Mouse (Mus musculus) midbrain, embryonic 12.5 days (tissue): ENCODE measurements at regions not wholly inside any gene's neighbourhood (a gene's known extent, or its start where the extent isn't known, plus 50 kb on each side); places are given as distances from the start of the nearest gene placed in this dataset.

Source experiments
- ATAC-seq: fragments of 200-750 bp; cut with Nextera tagmentation; 2 replicates; pipeline ENCODE4 v1.8.0; 2017; ENCODE audit warnings: low read depth, moderate TSS enrichment, moderate library complexity; ENCODE audit not compliant: low FRiP score
- H3K27ac ChIP-seq: fragments of 300-500 bp; sonication (generic); replicated peaks from 2 replicates; pipeline ENCODE4 v1.5.1; 2016; ENCODE audit warnings: mild to moderate bottlenecking
- H3K27me3 ChIP-seq: fragments of 300-500 bp; sonication (generic); 2 replicates; pipeline ENCODE4 v1.6.1; 2016; ENCODE audit warnings: mild to moderate bottlenecking
- H3K36me3 ChIP-seq: fragments of 300-500 bp; sonication (generic); 2 replicates; pipeline ENCODE4 v1.6.1; 2016
- H3K4me1 ChIP-seq: fragments of 300-500 bp; sonication (generic); 2 replicates; pipeline ENCODE4 v1.6.1; 2016
- H3K4me2 ChIP-seq: fragments of 300-500 bp; sonication (generic); replicated peaks from 2 replicates; pipeline ENCODE4 v1.6.1; 2016; ENCODE audit warnings: mild to moderate bottlenecking, moderate library complexity
- H3K4me3 ChIP-seq: fragments of 300-500 bp; sonication (generic); 2 replicates; pipeline ENCODE4 v1.5.1; 2016; ENCODE audit warnings: mild to moderate bottlenecking
- H3K9ac ChIP-seq: fragments of 300-500 bp; sonication (generic); replicated peaks from 2 replicates; pipeline ENCODE4 v1.6.1; 2016; ENCODE audit warnings: mild to moderate bottlenecking, moderate library complexity
- H3K9me3 ChIP-seq: fragments of 300-500 bp; sonication (generic); 2 replicates; pipeline ENCODE4 v1.6.1; 2016; ENCODE audit warnings: mild to moderate bottlenecking
- WGBS: fragments of 180-500 bp; shearing (Covaris S2); methylation state at CpG from one replicate; pipeline ENCODE4 v1.1.7; 2016; 5-methylcytosine and 5-hydroxymethylcytosine counted together

GRCm38 (mm10) chr16:55168433-55168832, 129.4 kb downstream of the Zpld1 start:
- 89% methylated on average over 2 of the region's 2 CpGs for WGBS

GRCm38 (mm10) chr16:55166181-55166848, 131.5 kb downstream of the Zpld1 start:
- H3K4me1 ChIP-seq: no peaks in the 10 kb centered on the region
- no peaks in the 10 kb centered on the region for H3K27me3 ChIP-seq
- 68% methylated on average over 8 of the region's 8 CpGs for WGBS
- H3K9ac ChIP-seq: no peak overlapping the region
- no peak overlapping the region for H3K4me2 ChIP-seq
- H3K36me3 ChIP-seq: no peaks in the 10 kb centered on the region
- ATAC-seq: no peak
- H3K9me3 ChIP-seq: no peaks in the 10 kb centered on the region
- H3K4me3 ChIP-seq: no peak overlapping the region
- no peak overlapping the region for H3K27ac ChIP-seq

More at GRCm38 (mm10) chr16:55168433-55168832, 129.4 kb downstream of the Zpld1 start:
- no peak overlapping the region for H3K4me3 ChIP-seq
- H3K36me3 ChIP-seq: no peaks in the 10 kb centered on the region
- H3K27ac ChIP-seq: no peak overlapping the region
- H3K4me1 ChIP-seq: no peaks in the 10 kb centered on the region
- no peaks in the 10 kb centered on the region for H3K9me3 ChIP-seq
- no peak overlapping the region for H3K9ac ChIP-seq
- H3K27me3 ChIP-seq: no peaks in the 10 kb centered on the region
- ATAC-seq: no peak
- H3K4me2 ChIP-seq: no peak overlapping the region

GRCm38 (mm10) chr16:55162926-55163325, 134.9 kb downstream of the Zpld1 start:
- Histone ChIP-seq H3K27ac (no peak overlapping the region), H3K4me2 (no peak overlapping the region), H3K9ac (no peak overlapping the region), H3K4me1 (no peaks in the 10 kb centered on the region), H3K4me3 (no peak overlapping the region), H3K27me3 (no peaks in the 10 kb centered on the region), H3K36me3 (no peaks in the 10 kb centered on the region), H3K9me3 (no peaks in the 10 kb centered on the region)
- 79% methylated on average over 6 of the region's 6 CpGs for WGBS
- ATAC-seq: no peak

GRCm38 (mm10) chr16:55151726-55152125, 146.1 kb downstream of the Zpld1 start:
- Histone ChIP-seq H3K9me3 (no peaks in the 10 kb centered on the region), H3K27ac (no peak overlapping the region), H3K9ac (no peak overlapping the region), H3K4me2 (no peak overlapping the region), H3K4me1 (no peaks in the 10 kb centered on the region), H3K4me3 (no peak overlapping the region), H3K36me3 (no peaks in the 10 kb centered on the region), H3K27me3 (no peaks in the 10 kb centered on the region)
- WGBS: 64% methylated on average over 4 of the region's 4 CpGs
- ATAC-seq: peak; percentile 65; the same call in 1 of the 2 replicates

- no peaks in the 10 kb centered on the region for H3K9me3 ChIP-seq
- H3K4me3 ChIP-seq: no peak overlapping the region
- H3K27me3 ChIP-seq: no peaks in the 10 kb centered on the region
- 78% methylated on average over 6 of the region's 6 CpGs for WGBS
- H3K4me1 ChIP-seq: no peaks in the 10 kb centered on the region
- no peak for ATAC-seq
- H3K36me3 ChIP-seq: no peaks in the 10 kb centered on the region
- no peak overlapping the region for H3K4me2 ChIP-seq
- H3K9ac ChIP-seq: no peak overlapping the region
- no peak overlapping the region for H3K27ac ChIP-seq
These were observed 155.2 kb downstream of the Zpld1 start for GRCm38 (mm10) chr16:55142431-55143173.

GRCm38 (mm10) chr16:55134961-55135360, 162.8 kb downstream of the Zpld1 start:
- H3K9ac ChIP-seq: no peak overlapping the region
- no peak overlapping the region for H3K4me3 ChIP-seq
- ATAC-seq: no peak
- no peaks in the 10 kb centered on the region for H3K27me3 ChIP-seq
- no peak overlapping the region for H3K27ac ChIP-seq
- H3K9me3 ChIP-seq: no peaks in the 10 kb centered on the region
- H3K4me1 ChIP-seq: no peaks in the 10 kb centered on the region
- H3K36me3 ChIP-seq: no peaks in the 10 kb centered on the region
- H3K4me2 ChIP-seq: no peak overlapping the region

- H3K27ac ChIP-seq: no peak overlapping the region
- H3K4me1 ChIP-seq: no peaks in the 10 kb centered on the region
- 85% methylated on average over 1 of the region's 1 CpGs for WGBS
- H3K4me3 ChIP-seq: no peak overlapping the region
- no peaks in the 10 kb centered on the region for H3K27me3 ChIP-seq
- no peak overlapping the region for H3K9ac ChIP-seq
- no peaks in the 10 kb centered on the region for H3K9me3 ChIP-seq
- no peak overlapping the region for H3K4me2 ChIP-seq
- ATAC-seq: no peak
- no peaks in the 10 kb centered on the region for H3K36me3 ChIP-seq
These were observed 200.1 kb downstream of the Zpld1 start for GRCm38 (mm10) chr16:55097651-55098050.

- Histone ChIP-seq H3K27ac (no peak overlapping the region), H3K4me2 (no peak overlapping the region), H3K9ac (no peak overlapping the region), H3K4me1 (no peaks in the 10 kb centered on the region), H3K4me3 (no peak overlapping the region), H3K36me3 (no peaks in the 10 kb centered on the region), H3K9me3 (no peaks in the 10 kb centered on the region), H3K27me3 (no peaks in the 10 kb centered on the region)
- ATAC-seq: no peak
- WGBS: 96% methylated on average over 1 of the region's 1 CpGs
These were observed 210.3 kb downstream of the Zpld1 start for GRCm38 (mm10) chr16:55087461-55087860.

- Histone ChIP-seq H3K4me1 (no peaks in the 10 kb centered on the region), H3K9me3 (no peaks in the 10 kb centered on the region), H3K27ac (no peak overlapping the region), H3K4me2 (no peak overlapping the region), H3K9ac (no peak overlapping the region), H3K4me3 (no peak overlapping the region), H3K36me3 (no peaks in the 10 kb centered on the region), H3K27me3 (no peaks in the 10 kb centered on the region)
- no peak for ATAC-seq
- 70% methylated on average over 1 of the region's 1 CpGs for WGBS
These were observed 221.6 kb downstream of the Zpld1 start for GRCm38 (mm10) chr16:55076172-55076571.

GRCm38 (mm10) chr16:55039777-55040176, 258.0 kb downstream of the Zpld1 start:
- no peak overlapping the region for H3K4me2 ChIP-seq
- H3K9me3 ChIP-seq: no peaks in the 10 kb centered on the region
- no peaks in the 10 kb centered on the region for H3K4me1 ChIP-seq
- 91% methylated on average over 6 of the region's 6 CpGs for WGBS
- no peak overlapping the region for H3K4me3 ChIP-seq
- no peak overlapping the region for H3K27ac ChIP-seq
- no peak for ATAC-seq
- H3K27me3 ChIP-seq: no peaks in the 10 kb centered on the region
- no peaks in the 10 kb centered on the region for H3K36me3 ChIP-seq
- H3K9ac ChIP-seq: no peak overlapping the region

- Histone ChIP-seq H3K27ac (no peak overlapping the region), H3K27me3 (no peaks in the 10 kb centered on the region), H3K9ac (no peak overlapping the region), H3K4me3 (no peak overlapping the region), H3K36me3 (no peaks in the 10 kb centered on the region), H3K9me3 (no peaks in the 10 kb centered on the region), H3K4me1 (no peaks in the 10 kb centered on the region), H3K4me2 (no peak overlapping the region)
- 87% methylated on average over 2 of the region's 2 CpGs for WGBS
- no peak for ATAC-seq
These were observed 296.0 kb downstream of the Zpld1 start for GRCm38 (mm10) chr16:55001661-55002289.

GRCm38 (mm10) chr16:54991595-54992240, 306.1 kb downstream of the Zpld1 start:
- Histone ChIP-seq H3K27me3 (no peaks in the 10 kb centered on the region), H3K9me3 (no peaks in the 10 kb centered on the region), H3K27ac (no peak overlapping the region), H3K36me3 (no peaks in the 10 kb centered on the region), H3K9ac (no peak overlapping the region), H3K4me3 (no peak overlapping the region), H3K4me2 (no peak overlapping the region), H3K4me1 (no peaks in the 10 kb centered on the region)
- ATAC-seq: no peak
- 77% methylated on average over 4 of the region's 4 CpGs for WGBS
